Mouse (Mus musculus): ENCODE measurements at regions not wholly inside any gene's neighbourhood (a gene's known extent, or its start where the extent isn't known, plus 50 kb on each side); places are given as distances from the start of the nearest gene placed in this dataset.

- 63% methylated on average over 3 of the region's 3 CpGs for WGBS
Measured at GRCm38 (mm10) chr1:165086131-165086530, 74.4 kb downstream of the Tbx19 start.

DNA sequence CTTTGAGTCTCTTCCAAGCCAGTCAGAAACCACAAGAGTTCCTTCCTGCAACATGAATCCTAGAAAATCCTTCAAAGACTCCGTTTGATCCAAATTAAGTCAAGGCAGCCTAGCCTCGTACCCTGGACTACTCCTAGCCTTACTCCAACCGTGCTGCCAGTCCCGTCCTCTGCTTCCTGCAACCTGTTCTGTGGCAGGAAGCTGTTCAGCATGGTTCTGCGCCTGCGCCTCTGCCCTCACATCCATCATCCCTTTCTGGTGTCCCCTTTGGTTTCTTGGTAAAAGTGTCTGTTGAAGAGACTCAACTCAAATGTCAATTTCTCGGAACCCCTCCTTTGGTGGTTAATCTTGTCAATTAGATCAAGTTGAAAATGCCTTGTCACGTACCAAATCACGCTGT is 75.8 kb downstream of the Tbx19 start:
- Histone ChIP-seq H3K9ac (no peak overlapping the region), H3K27me3 (replicated peaks) (no peaks in the 10 kb centered on the region), H3K4me1 (no peaks in the 10 kb centered on the region), H3K4me2 (no peak overlapping the region), H3K4me3 (replicated peaks) (no peak overlapping the region), H3K9me3 (no peaks in the 10 kb centered on the region), H3K36me3 (no peaks in the 10 kb centered on the region), H3K27ac (no peak overlapping the region)
- ATAC-seq (ENCODE audit: insufficient read depth, low FRiP score, low read depth): no peak
- WGBS: 82% methylated on average over 9 of the region's 9 CpGs

More at GRCm38 (mm10) chr1:165086131-165086530, 74.4 kb downstream of the Tbx19 start:
- Histone ChIP-seq H3K36me3 (no peaks in the 10 kb centered on the region), H3K9ac (no peak overlapping the region), H3K27me3 (replicated peaks) (no peaks in the 10 kb centered on the region), H3K4me3 (replicated peaks) (no peak overlapping the region), H3K9me3 (no peaks in the 10 kb centered on the region), H3K27ac (no peak overlapping the region), H3K4me2 (no peak overlapping the region), H3K4me1 (no peaks in the 10 kb centered on the region)
- no peak for ATAC-seq (ENCODE audit: insufficient read depth, low FRiP score, low read depth)

- H3K9ac ChIP-seq: no peak overlapping the region
- no peak overlapping the region for H3K27ac ChIP-seq
- no peak overlapping the region for H3K4me3 ChIP-seq (replicated peaks)
- no peak overlapping the region for H3K4me2 ChIP-seq
- WGBS: 57% methylated on average over 6 of the region's 6 CpGs
- no peaks in the 10 kb centered on the region for H3K36me3 ChIP-seq
- H3K27me3 ChIP-seq (replicated peaks): no peaks in the 10 kb centered on the region
- H3K9me3 ChIP-seq: no peaks in the 10 kb centered on the region
- H3K4me1 ChIP-seq: no peaks in the 10 kb centered on the region
- ATAC-seq (ENCODE audit: insufficient read depth, low FRiP score, low read depth): no peak; the same call in 1 of the 2 replicates
Measured at GRCm38 (mm10) chr1:165084179-165084578, 76.4 kb downstream of the Tbx19 start.

- Histone ChIP-seq H3K9me3 (no peaks in the 10 kb centered on the region), H3K36me3 (no peaks in the 10 kb centered on the region), H3K4me2 (no peak overlapping the region), H3K27me3 (replicated peaks) (no peaks in the 10 kb centered on the region), H3K9ac (no peak overlapping the region), H3K27ac (no peak overlapping the region), H3K4me1 (no peaks in the 10 kb centered on the region; the same call in 1 of the 2 replicates), H3K4me3 (replicated peaks) (no peak overlapping the region)
- WGBS: 87% methylated on average over 9 of the region's 9 CpGs
- no peak for ATAC-seq (ENCODE audit: insufficient read depth, low FRiP score, low read depth)
Measured at GRCm38 (mm10) chr1:165080351-165080750, 80.2 kb downstream of the Tbx19 start.

- no peak for ATAC-seq (ENCODE audit: insufficient read depth, low FRiP score, low read depth)
- Histone ChIP-seq H3K4me2 (no peak overlapping the region), H3K36me3 (no peaks in the 10 kb centered on the region), H3K9me3 (no peaks in the 10 kb centered on the region), H3K4me3 (replicated peaks) (no peak overlapping the region), H3K27me3 (replicated peaks) (no peaks in the 10 kb centered on the region), H3K4me1 (no peaks in the 10 kb centered on the region; the same call in 1 of the 2 replicates), H3K9ac (no peak overlapping the region), H3K27ac (no peak overlapping the region)
- WGBS: 70% methylated on average over 4 of the region's 4 CpGs
Measured at GRCm38 (mm10) chr1:165077313-165077712, 83.3 kb downstream of the Tbx19 start.

- H3K27ac ChIP-seq: peak overlapping the region; percentile 14; the same call in 1 of the 2 replicates
- 46% methylated on average over 5 of the region's 5 CpGs for WGBS
- peak; percentile 27; the same call in 1 of the 2 replicates for ATAC-seq (ENCODE audit: insufficient read depth, low FRiP score, low read depth)
Measured at GRCm38 (mm10) chr1:165075301-165076082, 85.1 kb downstream of the Tbx19 start.

GRCm38 (mm10) chr1:165071831-165072491 is 88.6 kb downstream of the Tbx19 start:
- H3K27me3 ChIP-seq (replicated peaks): no peaks in the 10 kb centered on the region
- H3K4me3 ChIP-seq (replicated peaks): no peak overlapping the region
- no peak overlapping the region for H3K9ac ChIP-seq
- no peaks in the 10 kb centered on the region; the same call in 1 of the 2 replicates for H3K4me1 ChIP-seq
- no peak for ATAC-seq (ENCODE audit: insufficient read depth, low FRiP score, low read depth)
- H3K4me2 ChIP-seq: no peak overlapping the region
- H3K9me3 ChIP-seq: no peaks in the 10 kb centered on the region
- H3K27ac ChIP-seq: no peak overlapping the region
- no peaks in the 10 kb centered on the region for H3K36me3 ChIP-seq
- WGBS: 83% methylated on average over 4 of the region's 4 CpGs

More at GRCm38 (mm10) chr1:165075301-165076082, 85.1 kb downstream of the Tbx19 start:
- Histone ChIP-seq H3K4me3 (replicated peaks) (no peak overlapping the region), H3K9me3 (no peaks in the 10 kb centered on the region), H3K36me3 (no peaks in the 10 kb centered on the region), H3K9ac (no peak overlapping the region), H3K4me2 (no peak overlapping the region), H3K4me1 (no peaks in the 10 kb centered on the region; the same call in 1 of the 2 replicates), H3K27me3 (replicated peaks) (no peaks in the 10 kb centered on the region)

GRCm38 (mm10) chr1:165064981-165065380 is 95.6 kb downstream of the Tbx19 start:
- H3K4me1 ChIP-seq: no peaks in the 10 kb centered on the region
- no peaks in the 10 kb centered on the region for H3K27me3 ChIP-seq (replicated peaks)
- H3K9me3 ChIP-seq: no peaks in the 10 kb centered on the region
- no peak overlapping the region for H3K27ac ChIP-seq
- no peak overlapping the region for H3K9ac ChIP-seq
- 87% methylated on average over 5 of the region's 5 CpGs for WGBS
- H3K4me2 ChIP-seq: no peak overlapping the region
- H3K36me3 ChIP-seq: no peaks in the 10 kb centered on the region
- no peak overlapping the region for H3K4me3 ChIP-seq (replicated peaks)
- no peak for ATAC-seq (ENCODE audit: insufficient read depth, low FRiP score, low read depth)

DNA sequence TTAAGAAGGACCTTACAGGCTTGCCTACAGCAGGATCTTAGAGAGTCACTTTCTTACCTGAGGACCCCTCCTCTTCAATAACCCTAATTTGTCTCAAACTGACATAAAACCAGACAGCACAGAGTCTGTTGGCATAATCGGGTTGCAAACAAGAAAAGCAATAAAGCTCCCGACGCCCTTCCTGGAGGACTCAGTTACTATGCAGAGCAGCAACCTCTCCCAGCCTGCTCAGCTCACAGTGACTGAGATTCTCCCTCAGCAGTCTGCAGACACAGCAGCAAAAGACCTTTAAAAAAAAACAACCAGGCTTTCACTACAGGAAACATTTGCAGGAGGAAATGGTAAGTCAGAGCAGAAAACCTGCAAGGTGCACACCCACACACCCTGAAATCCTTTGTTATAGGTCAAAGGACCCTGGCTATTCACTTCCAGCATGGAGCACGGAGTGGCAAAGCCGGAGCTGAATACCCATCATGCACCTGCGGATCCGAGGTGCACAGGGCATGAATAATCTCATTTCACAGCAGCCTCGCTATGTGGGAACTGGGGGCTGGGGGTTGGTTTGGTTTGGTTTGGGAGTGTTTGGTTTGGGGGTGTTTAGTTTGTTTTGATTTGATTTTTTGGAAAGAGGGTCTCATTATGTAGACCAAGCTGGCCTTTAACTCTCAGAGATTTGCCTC is 97.6 kb downstream of the Tbx19 start:
- H3K4me2 ChIP-seq: no peak overlapping the region

GRCm38 (mm10) chr1:165061420-165061819 is 99.2 kb downstream of the Tbx19 start:
- ATAC-seq (ENCODE audit: insufficient read depth, low FRiP score, low read depth): no peak
- H3K4me2 ChIP-seq: no peak overlapping the region
- no peaks in the 10 kb centered on the region for H3K9me3 ChIP-seq
- H3K4me1 ChIP-seq: no peaks in the 10 kb centered on the region
- H3K4me3 ChIP-seq (replicated peaks): no peak overlapping the region
- no peaks in the 10 kb centered on the region for H3K36me3 ChIP-seq
- no peak overlapping the region for H3K27ac ChIP-seq
- H3K9ac ChIP-seq: no peak overlapping the region
- 63% methylated on average over 3 of the region's 3 CpGs for WGBS
- no peaks in the 10 kb centered on the region for H3K27me3 ChIP-seq (replicated peaks)

More for the DNA sequence above, 97.6 kb downstream of the Tbx19 start:
- no peaks in the 10 kb centered on the region for H3K36me3 ChIP-seq
- no peak overlapping the region for H3K9ac ChIP-seq
- no peaks in the 10 kb centered on the region for H3K9me3 ChIP-seq
- no peaks in the 10 kb centered on the region for H3K27me3 ChIP-seq (replicated peaks)
- WGBS: 61% methylated on average over 8 of the region's 8 CpGs
- ATAC-seq (ENCODE audit: insufficient read depth, low FRiP score, low read depth): no peak
- H3K4me1 ChIP-seq: no peaks in the 10 kb centered on the region
- no peak overlapping the region for H3K4me3 ChIP-seq (replicated peaks)
- no peak overlapping the region for H3K27ac ChIP-seq

DNA sequence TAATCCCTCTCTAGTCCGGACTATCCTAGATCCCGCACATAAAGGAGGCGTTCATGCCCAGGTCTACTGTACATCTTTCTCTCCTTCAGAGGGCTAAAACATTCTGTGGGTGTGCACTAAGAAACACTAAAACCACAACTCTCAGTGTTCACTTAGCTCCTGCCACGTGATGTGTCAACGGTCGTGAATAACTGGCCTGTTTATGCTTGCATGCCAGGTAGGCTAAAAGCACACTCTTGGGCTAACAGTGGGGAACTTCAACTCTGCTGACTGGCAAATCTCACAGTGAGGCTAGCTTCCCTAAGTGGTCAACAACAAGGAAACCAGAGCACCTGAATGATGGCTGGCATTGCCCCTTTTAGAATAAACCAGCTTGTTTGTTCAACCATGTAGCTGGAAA is 106.3 kb downstream of the Tbx19 start:
- no peaks in the 10 kb centered on the region for H3K9me3 ChIP-seq
- H3K27me3 ChIP-seq (replicated peaks): no peaks in the 10 kb centered on the region
- H3K4me2 ChIP-seq: no peak overlapping the region
- H3K4me1 ChIP-seq: no peaks in the 10 kb centered on the region
- no peak overlapping the region for H3K4me3 ChIP-seq (replicated peaks)
- H3K9ac ChIP-seq: no peak overlapping the region
- ATAC-seq (ENCODE audit: insufficient read depth, low FRiP score, low read depth): no peak
- H3K36me3 ChIP-seq: no peaks in the 10 kb centered on the region
- H3K27ac ChIP-seq: no peak overlapping the region
- 71% methylated on average over 6 of the region's 6 CpGs for WGBS

GRCm38 (mm10) chr1:165051294-165051693 is 109.3 kb downstream of the Tbx19 start:
- no peaks in the 10 kb centered on the region for H3K36me3 ChIP-seq
- H3K4me1 ChIP-seq: peaks cover 7% of the 10 kb centered on the region
- H3K27me3 ChIP-seq (replicated peaks): no peaks in the 10 kb centered on the region
- 56% methylated on average over 2 of the region's 2 CpGs for WGBS
- H3K4me2 ChIP-seq: no peak overlapping the region
- no peaks in the 10 kb centered on the region for H3K9me3 ChIP-seq
- no peak overlapping the region for H3K27ac ChIP-seq
- no peak overlapping the region for H3K9ac ChIP-seq
- no peak for ATAC-seq (ENCODE audit: insufficient read depth, low FRiP score, low read depth)
- H3K4me3 ChIP-seq (replicated peaks): no peak overlapping the region

Data from stomach, embryonic 15.5 days (tissue).